Mouse (Mus musculus) telencephalon, adult 2 months (tissue): Measurements from ENCODE around the gene Fthl17d.
A peak's percentile ranks its signal among the peaks of the same experiment; 100 is the strongest.
"Not testable (repeated sequence)": the region's sequence is repeated elsewhere in the genome, so short reads cannot be mapped to it uniquely, and the experiment has no call there.

ENCODE experiments used
- DNase-seq: peaks from one replicate; pipeline ENCODE4 v3.0.0-alpha.2; 2011; ENCODE audit warnings: low read depth, low spot score

Fthl17d gene

GRCm38 (mm10) chrX:8986655-8987054 is at the start of gene Fthl17d:
Gene Fthl17d, minus strand, starts transcription at chrX:8986755.
- DNase-seq: not testable (repeated sequence)

- DNase-seq: not testable (repeated sequence)
Measured at GRCm38 (mm10) chrX:9033193-9033592, 46.6 kb upstream of the Fthl17d start, which contains the start of gene Fthl17e. Gene Fthl17e, plus strand, starts transcription at chrX:9033493.

- no peak for DNase-seq
Measured at GRCm38 (mm10) chrX:9019481-9019880, 32.9 kb upstream of the Fthl17d start.

- no peak for DNase-seq
Measured at GRCm38 (mm10) chrX:9016079-9016478, 29.5 kb upstream of the Fthl17d start.

GRCm38 (mm10) chrX:8976459-8976858 is 10.1 kb downstream of the Fthl17d start, which contains the start of gene Fthl17c:
Gene Fthl17c, minus strand, starts transcription at chrX:8976559.
- not testable (repeated sequence) for DNase-seq

- DNase-seq: not testable (repeated sequence)
Measured at GRCm38 (mm10) chrX:8964618-8965017, 21.9 kb downstream of the Fthl17d start.

- not testable (repeated sequence) for DNase-seq
Measured at GRCm38 (mm10) chrX:8962875-8963274, 23.7 kb downstream of the Fthl17d start, which contains the start of gene Fthl17b. Gene Fthl17b, minus strand, starts transcription at chrX:8962975.

GRCm38 (mm10) chrX:8948130-8948805 is 38.3 kb downstream of the Fthl17d start:
- peak; percentile 23 for DNase-seq

GRCm38 (mm10) chrX:8944041-8944440 is 42.5 kb downstream of the Fthl17d start:
- DNase-seq: no peak
